Mouse (Mus musculus) mouse trophoblast stem cell (cell line): ENCODE measurements around the gene Xdh.

Source experiments
- in situ Hi-C, 2 experiments: fragments of 300-500 bp; cut with MseI, MboI; formaldehyde crosslinking; loops; 2 replicates in 1 of 2; 3 replicates in 1 of 2; pipeline ENCODE4 v1.15.1; 2025

The Xdh gene

DNA sequence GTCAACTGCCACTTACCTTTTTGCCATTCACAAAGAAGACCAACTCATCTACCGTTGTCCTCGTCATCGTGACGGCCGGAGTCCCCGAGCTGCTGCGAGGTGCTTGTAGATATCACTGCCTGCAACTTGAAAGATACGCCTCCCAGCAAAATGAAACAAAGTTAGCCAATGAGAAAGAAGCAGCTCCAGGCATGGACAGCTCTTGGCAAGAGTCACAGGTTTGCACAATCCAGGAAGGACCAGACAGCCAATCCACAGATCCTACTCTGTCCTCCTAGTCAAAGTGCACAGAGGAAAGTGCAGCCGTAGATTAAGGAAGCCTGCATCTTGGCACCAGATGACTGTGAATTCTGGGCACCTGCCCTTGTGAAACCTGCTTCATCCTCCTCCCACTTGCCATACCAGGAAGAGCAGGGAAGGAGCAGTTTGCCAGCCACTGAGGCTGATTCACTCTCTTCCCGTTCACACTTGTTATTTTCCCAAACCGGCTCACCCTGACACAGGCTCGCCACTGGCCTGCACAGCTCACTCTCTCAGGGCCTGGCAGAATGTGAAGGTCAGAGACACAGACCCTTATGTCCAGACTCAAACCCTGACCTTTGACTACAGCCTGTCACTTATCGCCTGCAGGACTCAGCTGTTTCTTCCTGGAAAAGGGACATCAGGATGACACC lies at the start of gene Xdh:
Gene Xdh (minus strand): TSS at position 135 of the 674 bp plus-strand sequence.
- in situ Hi-C loops, result no loop called here

DNA sequence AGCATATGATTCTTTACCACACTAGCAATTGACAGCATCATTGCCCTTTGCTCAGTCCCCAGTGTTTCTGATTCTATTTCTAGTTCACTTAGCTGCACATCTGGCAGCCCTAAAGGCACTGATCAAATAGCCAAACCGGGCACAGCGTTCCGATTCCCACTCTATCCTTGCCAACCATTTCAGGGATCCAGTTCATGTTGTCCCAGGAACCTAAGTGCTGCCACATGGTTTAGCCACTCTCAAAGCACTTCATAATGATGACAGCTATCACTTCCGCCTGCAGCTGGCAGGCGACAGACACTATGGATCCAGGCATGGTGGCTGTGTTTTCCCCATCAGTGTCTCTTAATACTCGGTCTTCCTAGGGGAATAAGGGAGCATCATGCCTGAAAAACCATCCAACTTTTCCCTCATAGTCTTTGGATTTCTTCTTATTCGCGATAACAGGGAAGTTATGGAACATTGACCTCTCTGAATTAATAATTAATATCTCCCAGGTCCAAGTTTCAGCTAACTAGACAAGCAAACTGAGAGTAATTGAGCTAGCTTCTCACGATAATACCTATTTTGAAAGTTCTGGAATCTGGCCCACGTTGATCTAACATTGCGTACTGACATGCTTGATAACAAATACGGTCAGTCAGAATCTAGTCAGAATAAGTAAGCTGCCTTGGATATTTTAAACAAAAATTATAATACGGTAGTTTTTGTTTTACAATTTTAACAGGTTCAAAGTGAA lies 46.1 kb upstream of the Xdh start:
- in situ Hi-C loops, result no loop called here

DNA sequence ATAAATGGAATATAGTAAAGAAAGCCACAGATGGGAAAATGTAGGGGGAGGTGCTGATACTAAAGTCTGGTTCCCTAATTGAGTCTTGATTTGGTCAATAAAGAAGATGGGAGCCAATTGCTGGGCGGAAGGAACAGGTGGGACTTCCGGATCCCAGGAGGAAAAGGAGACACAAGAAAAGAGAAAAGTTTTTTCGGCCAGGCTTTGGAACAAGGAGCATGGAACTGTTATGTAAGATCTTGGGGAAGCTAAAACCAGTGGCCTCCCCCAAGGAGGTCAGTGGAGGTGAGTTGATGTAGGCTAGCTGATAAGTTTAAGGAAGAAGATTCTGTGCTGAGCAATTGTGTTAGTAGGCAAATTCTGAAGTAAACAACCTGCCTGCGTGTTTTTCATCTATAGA lies 41.3 kb upstream of the Xdh start:
- in situ Hi-C loops, result no loop called here

DNA sequence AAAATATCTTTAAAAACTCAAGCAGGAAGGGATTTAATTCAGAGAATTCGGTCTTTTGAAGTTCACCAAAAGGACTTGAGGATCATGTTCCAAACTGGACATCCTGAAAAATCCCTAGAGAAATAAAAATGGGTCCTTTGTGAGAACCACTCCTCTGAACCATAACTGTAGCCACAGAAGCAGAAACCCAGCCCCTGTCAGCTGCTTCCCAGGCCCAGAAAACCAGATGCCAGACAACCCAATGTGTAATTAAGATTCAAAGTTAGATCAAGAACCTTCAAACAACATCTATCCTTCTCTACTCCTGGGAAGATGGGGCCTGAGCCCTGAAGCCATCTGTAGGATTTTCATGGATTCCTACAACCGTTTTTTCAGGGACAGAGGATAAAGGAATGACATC lies 36.6 kb upstream of the Xdh start:
- in situ Hi-C loops, result no loop called here

DNA sequence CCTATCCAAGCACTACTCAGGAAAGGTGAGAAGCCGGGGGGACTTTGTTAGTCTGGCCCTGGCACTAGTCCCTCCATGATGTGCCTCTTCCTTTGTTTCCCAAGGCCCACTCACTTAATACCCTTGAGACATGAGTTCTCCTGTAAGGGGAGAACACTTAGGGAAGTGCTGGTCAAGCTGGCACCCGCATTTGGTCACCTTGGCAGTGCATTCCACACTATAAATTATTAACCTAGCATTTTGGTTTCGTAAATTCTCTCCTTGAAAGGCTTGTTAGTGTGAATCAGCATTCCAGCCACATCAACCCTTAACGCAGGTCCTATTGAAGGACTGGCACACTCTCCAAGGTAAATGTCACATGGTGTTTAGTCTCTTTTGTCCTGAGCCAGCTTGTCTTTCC lies 35.9 kb upstream of the Xdh start:
- in situ Hi-C loops, result no loop called here

GRCm38 (mm10) chr17:73984508-73984907 lies 34.5 kb upstream of the Xdh start:
- in situ Hi-C loops, result no loop called here

GRCm38 (mm10) chr17:73982871-73983270 lies 32.9 kb upstream of the Xdh start:
- in situ Hi-C loops, result no loop called here

GRCm38 (mm10) chr17:73976066-73976465 lies 26.1 kb upstream of the Xdh start:
- in situ Hi-C loops, result no loop called here

DNA sequence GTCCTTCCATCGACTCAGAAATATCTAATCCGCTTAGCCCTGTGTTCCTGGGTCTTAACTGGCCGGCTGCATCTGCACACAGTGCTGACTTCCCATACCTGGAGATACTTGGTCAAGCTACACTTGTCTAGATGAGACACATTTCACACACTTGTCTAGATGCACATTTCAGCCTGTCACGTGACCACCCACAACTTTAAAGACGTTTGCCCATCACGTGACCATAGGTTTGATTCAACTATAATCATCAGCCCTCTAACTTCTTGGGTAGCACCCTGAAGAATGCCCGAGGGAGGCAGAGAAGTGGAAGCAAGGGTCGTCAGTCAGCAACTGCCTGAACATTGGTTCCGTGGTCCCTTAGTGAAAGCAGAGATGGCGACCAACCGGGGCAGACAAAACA lies 22.7 kb upstream of the Xdh start:
- in situ Hi-C loops, result no loop called here

DNA sequence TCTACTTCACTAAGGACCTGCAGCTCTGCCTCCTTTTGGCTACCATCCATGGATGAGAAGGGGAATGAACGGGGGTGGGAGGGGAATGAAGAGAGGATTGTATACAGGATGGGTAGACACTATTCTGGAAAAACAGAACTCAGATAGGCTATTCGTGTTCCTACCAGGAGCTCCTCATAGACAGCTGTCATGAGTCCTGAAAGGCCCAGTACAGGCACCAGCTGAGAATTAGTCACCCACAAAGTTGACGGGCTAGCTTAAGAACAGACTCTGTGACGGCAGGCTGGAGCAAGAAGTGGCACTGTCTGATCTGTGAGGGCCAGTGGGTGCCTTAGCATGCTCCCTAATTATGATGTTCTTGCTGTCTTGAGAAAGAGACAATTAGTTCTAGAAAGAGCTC lies 21.3 kb upstream of the Xdh start:
- in situ Hi-C loops, result no loop called here

DNA sequence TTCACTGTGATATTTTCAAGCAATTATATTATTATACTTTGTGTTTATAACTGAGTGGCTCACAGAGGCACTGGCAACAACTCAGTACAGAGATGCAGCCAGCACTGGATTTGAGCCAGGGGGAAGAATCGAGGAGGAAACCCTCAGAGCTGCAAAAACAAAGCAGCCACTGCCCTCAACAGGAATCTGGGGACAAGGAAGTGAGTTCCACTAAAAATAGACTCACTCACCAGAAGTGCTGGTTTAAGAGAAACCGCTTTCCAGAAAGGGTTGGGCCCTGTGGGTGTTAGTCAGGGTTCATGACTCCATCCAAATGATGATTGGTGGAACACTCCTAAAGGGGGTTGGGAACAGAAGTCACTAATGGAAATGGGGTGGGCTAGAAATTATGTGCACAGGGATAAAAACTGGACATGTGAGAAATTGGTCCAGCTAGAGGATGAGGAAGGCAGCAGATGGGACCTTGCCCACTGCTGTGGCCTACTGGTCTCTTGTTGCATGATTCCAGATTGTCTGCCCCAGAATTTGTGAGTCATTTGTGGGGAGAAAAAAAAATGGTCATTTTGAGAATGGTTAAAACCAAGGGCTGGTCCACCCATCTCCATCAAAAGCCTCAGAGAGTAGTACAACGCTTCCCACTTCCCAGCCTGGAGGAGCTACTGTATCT lies 20.5 kb upstream of the Xdh start:
- in situ Hi-C loops, result no loop called here

- in situ Hi-C loops, result no loop called here
Measured at GRCm38 (mm10) chr17:73964856-73965255, 14.9 kb upstream of the Xdh start.

DNA sequence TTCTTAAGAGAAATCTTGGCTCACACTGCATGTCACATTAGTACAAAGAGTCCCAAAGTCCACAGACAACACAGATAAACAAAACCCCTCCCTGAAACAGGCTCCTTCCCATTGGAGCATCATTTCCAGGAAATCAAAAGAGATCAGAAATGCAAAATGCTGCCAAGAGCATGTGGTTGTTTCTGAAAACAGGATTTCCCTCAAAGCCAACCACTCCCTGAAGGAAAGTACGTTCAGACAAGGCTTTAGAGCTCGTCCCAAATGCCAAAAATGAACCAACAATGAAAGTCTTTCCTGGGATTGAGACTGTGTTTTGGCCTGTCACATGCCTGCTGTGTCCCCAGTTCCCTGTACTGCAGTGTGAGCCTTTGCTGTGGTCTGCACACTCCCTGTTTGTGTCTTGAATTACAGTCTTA lies 12.6 kb upstream of the Xdh start:
- in situ Hi-C loops, result no loop called here

- in situ Hi-C loops, result no loop called here
Measured at GRCm38 (mm10) chr17:73961801-73962403, 11.9 kb upstream of the Xdh start.

GRCm38 (mm10) chr17:73960745-73961144 lies 10.7 kb upstream of the Xdh start:
- in situ Hi-C loops, result no loop called here

- in situ Hi-C loops, result no loop called here
Measured at GRCm38 (mm10) chr17:73952103-73952521, 2.1 kb upstream of the Xdh start.

DNA sequence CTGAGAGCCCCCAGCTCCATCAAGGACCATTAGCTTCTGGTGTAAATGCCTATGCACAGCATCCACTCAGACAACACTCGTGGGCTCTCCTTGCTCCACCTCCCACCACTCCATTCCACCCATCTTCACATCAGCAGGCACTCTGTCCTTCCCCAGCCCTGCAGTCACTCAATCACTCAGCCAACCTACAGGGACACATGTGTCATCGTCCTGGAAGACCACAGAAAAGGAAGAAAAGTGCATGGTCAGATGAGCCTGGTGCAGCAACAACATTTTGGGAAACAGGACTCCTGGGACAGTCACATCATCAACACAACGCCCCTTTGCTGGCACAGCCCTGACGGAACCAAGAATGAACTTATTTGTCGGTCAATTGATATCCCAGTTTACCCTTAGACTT lies 974 bp upstream of the Xdh start:
- in situ Hi-C loops, result no loop called here

DNA sequence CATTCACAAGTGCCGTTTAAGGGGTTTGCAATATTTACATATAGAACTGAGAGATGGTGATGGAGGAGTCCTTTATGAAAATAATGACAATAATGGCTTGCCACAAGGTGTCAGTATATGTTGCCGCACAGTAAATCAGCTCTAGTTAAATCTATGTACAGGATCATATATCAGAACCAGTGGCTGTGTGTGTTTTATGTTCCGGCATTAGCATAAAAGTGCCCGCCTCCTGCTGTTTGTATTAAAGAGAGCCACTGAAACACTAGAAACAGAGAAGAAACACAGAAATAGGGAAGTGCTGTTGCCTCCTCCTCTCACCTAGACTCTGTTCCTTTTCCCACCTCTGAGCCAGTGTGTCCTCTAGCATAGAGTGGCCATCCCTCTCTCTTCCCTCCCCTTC lies 498 bp downstream of the Xdh start:
- in situ Hi-C loops, result no loop called here

DNA sequence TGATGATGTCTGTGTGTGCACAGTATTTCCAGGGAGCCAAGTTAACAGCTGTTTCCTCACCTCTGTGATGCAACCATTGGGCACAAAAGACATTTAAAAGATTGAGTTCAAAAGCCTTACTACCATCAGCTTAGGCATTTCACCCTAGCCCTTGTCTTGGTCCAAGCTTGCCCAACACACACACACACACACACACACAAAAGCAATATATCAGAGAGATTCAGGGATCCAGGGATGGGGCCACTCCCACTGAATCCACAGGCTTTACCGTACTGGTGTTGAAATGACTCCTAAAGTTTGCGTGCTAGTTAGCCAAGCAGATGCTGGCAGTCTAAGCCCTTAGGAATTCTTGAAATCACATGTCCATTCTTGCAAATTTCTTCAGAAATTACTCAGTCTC lies 1.2 kb downstream of the Xdh start:
- in situ Hi-C loops, result no loop called here

DNA sequence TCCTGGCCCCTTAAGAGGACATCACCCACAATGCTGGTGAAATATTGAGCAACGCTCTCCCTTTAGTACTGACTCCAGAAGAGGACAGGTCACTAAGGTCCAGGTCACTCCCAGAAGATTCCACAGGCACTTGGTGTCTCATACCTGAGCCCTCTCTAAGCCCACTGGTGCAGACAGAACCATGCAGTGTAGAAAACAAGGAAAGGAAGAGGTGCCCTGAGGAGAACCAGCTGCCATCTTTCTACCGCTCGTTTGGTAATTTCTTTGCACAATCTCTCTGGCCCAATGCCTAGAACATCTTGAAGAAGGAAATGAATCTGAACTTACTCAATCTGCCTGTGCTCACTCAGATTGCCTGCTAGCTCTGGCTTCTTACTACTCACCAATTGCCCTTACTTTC lies 2.0 kb downstream of the Xdh start:
- in situ Hi-C loops, result no loop called here

- in situ Hi-C loops, result no loop called here
Measured at GRCm38 (mm10) chr17:73946856-73947255, 3.1 kb downstream of the Xdh start.

DNA sequence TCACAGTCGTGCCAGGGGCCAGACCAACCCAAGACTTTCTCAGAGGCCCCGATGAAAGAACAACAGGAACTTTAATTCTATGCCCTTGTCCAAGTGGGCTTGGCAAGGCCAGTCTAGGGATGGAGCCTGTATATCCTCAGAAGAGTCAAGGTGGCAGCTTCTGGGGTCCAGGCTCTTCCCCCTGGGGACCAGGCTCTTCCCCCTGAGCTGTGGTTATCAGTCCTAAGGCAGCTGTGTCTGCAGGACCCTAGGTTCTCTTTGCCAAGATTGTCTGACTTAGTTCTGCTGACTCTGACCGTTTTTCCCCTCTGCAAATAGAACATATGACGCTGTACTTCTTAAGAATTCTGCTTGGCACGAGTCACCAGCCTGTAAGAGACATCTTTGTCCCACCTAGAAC lies 5.3 kb downstream of the Xdh start:
- in situ Hi-C loops, result no loop called here
